Mouse (Mus musculus): ENCODE data around the gene Polr2a. TPM values are rescaled to one million over a fixed set of nuclear protein-coding genes. Genes with fewer than 3 reads are reported as not detected.
A peak's percentile ranks its signal among the peaks of the same experiment; 100 is the strongest.

The Polr2a gene
- total and polyA plus RNA-seq, 3 experiments = 16.6 to 193 (median 73.9) TPM

GRCm38 (mm10) chr11:69800392-69801197 is 42.2 kb upstream of the Polr2a start:
- DNase-seq (ENCODE audit: low read depth, low spot score) = peak; percentile 93
- H3K4me3 ChIP-seq (ENCODE audit: control insufficient read depth in 1 of 2, insufficient read depth in 1 of 2, low read depth in 2 of 2, low read length in 2 of 2) = peak overlapping the region; percentile 58 to 89
- TF ChIP-seq HCFC1 (IDR thresholded peaks at IDR 0.05; ENCODE audit: low read depth, low read length) = peak; percentile 39; the same call in 1 of the 2 replicates
- peak; percentile 43 for TF ChIP-seq ZMIZ1 (IDR thresholded peaks at IDR 0.05; ENCODE audit: low read depth, low read length)
- peak; percentile 90 for TF ChIP-seq CHD2 (IDR thresholded peaks at IDR 0.05; ENCODE audit: low read length)
- TF ChIP-seq MAX (IDR thresholded peaks at IDR 0.05; ENCODE audit: low read length) = peak; percentile 35; the same call in 1 of the 2 replicates
- no peak for TF ChIP-seq GABPA (IDR thresholded peaks at IDR 0.05; ENCODE audit: low read depth, low read length)
- no peak for TF ChIP-seq CTCF (IDR thresholded peaks at IDR 0.05 in 2 of 3, conservative IDR thresholded peaks at IDR 0.05 in 1 of 3; ENCODE audit: control insufficient read depth in 1 of 3, insufficient read depth in 1 of 3, low read depth in 2 of 3, low read length in 3 of 3, poor library complexity in 1 of 3, severe bottlenecking in 1 of 3)
- TF ChIP-seq ZKSCAN1 (IDR thresholded peaks at IDR 0.05; ENCODE audit: low read depth, low read length) = no peak
- TF ChIP-seq E2F4 (IDR thresholded peaks at IDR 0.05; ENCODE audit: borderline replicate concordance, low read depth, low read length) = no peak
- TF ChIP-seq ETS1 (IDR thresholded peaks at IDR 0.05; ENCODE audit: low read depth, low read length) = peak; percentile 34; the same call in 1 of the 2 replicates
- no peak for TF ChIP-seq UBTF (IDR thresholded peaks at IDR 0.05; ENCODE audit: borderline replicate concordance, insufficient read depth, low read depth, low read length)
- TF ChIP-seq NELFE (IDR thresholded peaks at IDR 0.05; ENCODE audit: low read depth, low read length) = peak; percentile 55
- peak; percentile 2; the same call in 1 of the 2 replicates for TF ChIP-seq TCF12 (IDR thresholded peaks at IDR 0.05; ENCODE audit: low read depth, low read length)
- TF ChIP-seq MAFK (IDR thresholded peaks at IDR 0.05; ENCODE audit: borderline replicate concordance, low read depth, low read length) = no peak
- no peak for TF ChIP-seq TAL1 (IDR thresholded peaks at IDR 0.05; ENCODE audit: low read length)
- no peak for TF ChIP-seq MYB (IDR thresholded peaks at IDR 0.05; ENCODE audit: low read depth, low read length)
- no peak for TF ChIP-seq GATA1 (IDR thresholded peaks at IDR 0.05; ENCODE audit: low read depth, low read length)
- peak; percentile 72 for TF ChIP-seq ELF1 (IDR thresholded peaks at IDR 0.05; ENCODE audit: low read depth, low read length)
- TF ChIP-seq BHLHE40 (IDR thresholded peaks at IDR 0.05; ENCODE audit: borderline replicate concordance, low read depth, low read length) = no peak
- TF ChIP-seq EP300 (IDR thresholded peaks at IDR 0.05; ENCODE audit: low read depth in 1 of 2, low read length in 2 of 2) = no peak; a peak in 1 of 4 replicates
- TF ChIP-seq SIN3A (IDR thresholded peaks at IDR 0.05; ENCODE audit: low read length) = peak; percentile 39; the same call in 1 of the 2 replicates
- peak; percentile 31 for TF ChIP-seq MXI1 (IDR thresholded peaks at IDR 0.05; ENCODE audit: low read depth, low read length)
- TF ChIP-seq CHD1 (IDR thresholded peaks at IDR 0.05; ENCODE audit: low read depth, low read length) = peak; percentile 99
- peak; percentile 35 to 71 for TF ChIP-seq POLR2A (IDR thresholded peaks at IDR 0.05; ENCODE audit: control insufficient read depth in 1 of 2, insufficient read depth in 1 of 2, low read depth in 1 of 2, low read length in 2 of 2, poor library complexity in 1 of 2)
- peak; percentile 32 for TF ChIP-seq MAZ (IDR thresholded peaks at IDR 0.05; ENCODE audit: low read depth, low read length)
- TF ChIP-seq MEF2A (IDR thresholded peaks at IDR 0.05; ENCODE audit: extremely low read depth, insufficient replicate concordance, low read depth, low read length, poor library complexity, severe bottlenecking) = no peak
- peak in 1 of 2 experiments; percentile 67; a peak in 1 of 4 replicates for TF ChIP-seq USF2 (IDR thresholded peaks at IDR 0.05; ENCODE audit: borderline replicate concordance in 1 of 2, insufficient read depth in 1 of 2, low read depth in 1 of 2, low read length in 2 of 2)
- peak; percentile 57; the same call in 1 of the 2 replicates for TF ChIP-seq TBP (IDR thresholded peaks at IDR 0.05; ENCODE audit: low read depth, low read length)
- no peak for TF ChIP-seq KAT2A (conservative IDR thresholded peaks at IDR 0.05; ENCODE audit: low read depth, low read length)
- TF ChIP-seq MYC (IDR thresholded peaks at IDR 0.05; ENCODE audit: low read depth, low read length) = 0 out of 2 replicates have a peak, but pooled peaks have one; percentile 14
- no peak for TF ChIP-seq NRF1 (IDR thresholded peaks at IDR 0.05; ENCODE audit: insufficient read depth, low read depth, low read length, poor library complexity, severe bottlenecking)
- TF ChIP-seq USF1 (IDR thresholded peaks at IDR 0.05; ENCODE audit: low read depth, low read length) = peak; percentile 91
- H3K36me3 ChIP-seq (ENCODE audit: control insufficient read depth in 1 of 2, insufficient read depth in 2 of 2, low read length in 2 of 2) = peaks cover 0 to 8% of the 10 kb centered on the region in 2 experiments; a peak in 2 of 4 replicates
- H3K9me3 ChIP-seq (replicated peaks; ENCODE audit: insufficient read depth, low read length) = no peaks in the 10 kb centered on the region
- no peaks in the 10 kb centered on the region for H3K27me3 ChIP-seq (ENCODE audit: control insufficient read depth in 1 of 2, insufficient read depth in 2 of 2, low read length in 2 of 2)
- H3K4me1 ChIP-seq (ENCODE audit: control insufficient read depth in 1 of 2, insufficient read depth in 2 of 2, low read length in 2 of 2) = peaks cover 5 to 21% of the 10 kb centered on the region in 2 experiments; a peak in 3 of 4 replicates
- H3K79me2 ChIP-seq (ENCODE audit: control insufficient read depth, insufficient read depth, low read length, poor library complexity) = peaks cover 8% of the 10 kb centered on the region; the same call in 1 of the 2 replicates
- peak overlapping the region; percentile 74 for H3K27ac ChIP-seq (ENCODE audit: control insufficient read depth, low read depth, low read length)
- H3K9ac ChIP-seq (ENCODE audit: control insufficient read depth, low read depth, low read length, poor library complexity, severe bottlenecking) = peak overlapping the region; percentile 77
